Mouse (Mus musculus) E14TG2a.4 (cell line): ENCODE results near the gene Hdac5.

Experiments used
- CTCF ChIP-seq: conservative IDR thresholded peaks from 2 replicates; pipeline ENCODE4 v1.5.1; 2014; ENCODE audit warnings: low read length
- NANOG ChIP-seq: IDR thresholded peaks from 2 replicates; pipeline ENCODE4 v1.6.1; 2014; ENCODE audit warnings: borderline replicate concordance, low read length, mixed read lengths

- TF ChIP-seq CTCF (no peak), NANOG (no peak)
Observed at GRCm38 (mm10) chr11:102217876-102218430, 12.0 kb downstream of the Hdac5 start.
